Mouse (Mus musculus) T-helper 2 cell (primary cell): ENCODE results near the gene D930020B18Rik.

ENCODE experiments used
- in situ Hi-C: fragments of 300-600 bp; cut with MboI, MseI; formaldehyde crosslinking; loops from one replicate; pipeline ENCODE4 v1.15.1; 2025; ENCODE audit warnings: high pct_unique_total_duplicates

The D930020B18Rik gene

GRCm38 (mm10) chr10:121636276-121636675 lies 5.1 kb upstream of the D930020B18Rik start:
- in situ Hi-C loops: loop anchor here (5.0 kb wide), 1 partner anchor 406 kb away; no protein-coding TSS in a partner anchor

- in situ Hi-C loops: loop anchor here (5.0 kb wide), 1 partner anchor 403 kb away; no protein-coding TSS in a partner anchor
These were observed 1.8 kb upstream of the D930020B18Rik start for GRCm38 (mm10) chr10:121639573-121639972.

GRCm38 (mm10) chr10:121640150-121640930 lies 1.0 kb upstream of the D930020B18Rik start:
- in situ Hi-C loops: no loop called here

- in situ Hi-C loops: no loop called here
These were observed 480 bp upstream of the D930020B18Rik start for GRCm38 (mm10) chr10:121640944-121641271.

- in situ Hi-C loops: no loop called here
These were observed 913 bp downstream of the D930020B18Rik start for GRCm38 (mm10) chr10:121642054-121642947.

- in situ Hi-C loops: loop anchor here (5.0 kb wide), 2 partner anchors 46 to 86 kb away; no protein-coding TSS in a partner anchor
These were observed 4.9 kb downstream of the D930020B18Rik start for GRCm38 (mm10) chr10:121646294-121646693.

GRCm38 (mm10) chr10:121653079-121653478 lies 11.7 kb downstream of the D930020B18Rik start:
- in situ Hi-C loops: loop anchor here (25.0 kb wide), 1 partner anchor 541 kb away; no protein-coding TSS in a partner anchor

- in situ Hi-C loops: loop anchor here (25.0 kb wide), 1 partner anchor 544 kb away; no protein-coding TSS in a partner anchor
These were observed 14.5 kb downstream of the D930020B18Rik start for GRCm38 (mm10) chr10:121655907-121656306.

- in situ Hi-C loops: loop anchor here (25.0 kb wide), 1 partner anchor 550 kb away; no protein-coding TSS in a partner anchor
These were observed 21.3 kb downstream of the D930020B18Rik start for GRCm38 (mm10) chr10:121662711-121663110.

- in situ Hi-C loops: loop anchor here (25.0 kb wide), 1 partner anchor 551 kb away; no protein-coding TSS in a partner anchor
These were observed 22.2 kb downstream of the D930020B18Rik start for GRCm38 (mm10) chr10:121663599-121663998.

GRCm38 (mm10) chr10:121665631-121666145 lies 24.3 kb downstream of the D930020B18Rik start:
- in situ Hi-C loops: loop anchor here (25.0 kb wide), 1 partner anchor 553 kb away; no protein-coding TSS in a partner anchor

GRCm38 (mm10) chr10:121669103-121669502 lies 27.7 kb downstream of the D930020B18Rik start:
- in situ Hi-C loops: loop anchor here (25.0 kb wide), 1 partner anchor 557 kb away; no protein-coding TSS in a partner anchor

- in situ Hi-C loops: loop anchor here (10.0 kb wide), 2 partner anchors 1122 to 1152 kb away; no protein-coding TSS in a partner anchor
These were observed 35.6 kb downstream of the D930020B18Rik start for GRCm38 (mm10) chr10:121677019-121677418.

GRCm38 (mm10) chr10:121680902-121681301 lies 39.5 kb downstream of the D930020B18Rik start:
- in situ Hi-C loops: no loop called here

GRCm38 (mm10) chr10:121682539-121682938 lies 41.2 kb downstream of the D930020B18Rik start:
- in situ Hi-C loops: no loop called here

GRCm38 (mm10) chr10:121686153-121686660 lies 44.8 kb downstream of the D930020B18Rik start:
- in situ Hi-C loops: no loop called here

- in situ Hi-C loops: no loop called here
These were observed 46.1 kb downstream of the D930020B18Rik start for GRCm38 (mm10) chr10:121687511-121687910.

GRCm38 (mm10) chr10:121689591-121690314 lies 48.4 kb downstream of the D930020B18Rik start:
- in situ Hi-C loops: loop anchor here (5.0 kb wide), 1 partner anchor 42 kb away; no protein-coding TSS in a partner anchor

- in situ Hi-C loops: loop anchor here (5.0 kb wide), 1 partner anchor 46 kb away; no protein-coding TSS in a partner anchor
These were observed 51.7 kb downstream of the D930020B18Rik start for GRCm38 (mm10) chr10:121692944-121693579.

- in situ Hi-C loops: loop anchor here (5.0 kb wide), 1 partner anchor 47 kb away; no protein-coding TSS in a partner anchor
These were observed 53.2 kb downstream of the D930020B18Rik start for GRCm38 (mm10) chr10:121694567-121694966.
